Mouse (Mus musculus): ENCODE measurements at regions not wholly inside any gene's neighbourhood (a gene's known extent, or its start where the extent isn't known, plus 50 kb on each side); places are given as distances from the start of the nearest gene placed in this dataset.

- DNase-seq (ENCODE audit: low spot score): no peak
Observed at GRCm38 (mm10) chr12:35623484-35623883, 88.6 kb upstream of the Ahr start.

GRCm38 (mm10) chr12:35614885-35615284, 80.0 kb upstream of the Ahr start:
- no peak for DNase-seq (ENCODE audit: low spot score)

- DNase-seq (ENCODE audit: low spot score): no peak
Observed at GRCm38 (mm10) chr12:35607652-35608051, 72.8 kb upstream of the Ahr start.

GRCm38 (mm10) chr12:35603742-35604141, 68.9 kb upstream of the Ahr start:
- DNase-seq (ENCODE audit: low spot score): no peak

GRCm38 (mm10) chr12:35602589-35602988, 67.8 kb upstream of the Ahr start:
- no peak for DNase-seq (ENCODE audit: low spot score)

- no peak for DNase-seq (ENCODE audit: low spot score)
Observed at GRCm38 (mm10) chr12:35598298-35598697, 63.5 kb upstream of the Ahr start.

GRCm38 (mm10) chr12:35592866-35593265, 58.0 kb upstream of the Ahr start:
- DNase-seq (ENCODE audit: low spot score): no peak

Measured in urinary bladder, postnatal 14 days (tissue).